Mouse (Mus musculus) cortical plate, adult 2 months (tissue): ENCODE measurements at regions not wholly inside any gene's neighbourhood (a gene's known extent, or its start where the extent isn't known, plus 50 kb on each side); places are given as distances from the start of the nearest gene placed in this dataset.

Source experiments
- CTCF ChIP-seq: fragments of 200-500 bp; IDR thresholded peaks from 2 replicates; pipeline ENCODE4 v1.5.1; 2011; ENCODE audit warnings: mild to moderate bottlenecking, control low read depth, low read length; ENCODE audit not compliant: insufficient read depth; ENCODE audit errors: extremely low read depth
- POLR2A ChIP-seq: fragments of 200-500 bp; IDR thresholded peaks from 2 replicates; pipeline ENCODE4 v1.6.1; 2011; ENCODE audit warnings: mild to moderate bottlenecking, low read length, control low read depth; ENCODE audit not compliant: insufficient read depth; ENCODE audit errors: extremely low read depth

- TF ChIP-seq CTCF (peak; percentile 98), POLR2A (no peak)
These were observed 111.9 kb downstream of the Ddx11 start for GRCm38 (mm10) chr17:66235096-66235805.
